19 mouse cellular contexts compared by ENCODE assay signal in genomic region chr17:56780291-56780978, GRCm38 (mm10). TPM values are rescaled to one million over a fixed set of nuclear protein-coding genes. Genes with fewer than 3 reads are reported as not detected.
DNase-seq lines count a peak whose midpoint lies in the region; ATAC-seq lines count a peak whose summit lies in the region.
"Had no signal": no experiment of that assay in that cellular context is flagged by ENCODE, and none has a peak within 500 bp of the region (broad histone marks: within the 10 kb centered on the region; RNA-seq: fewer than 3 reads in every experiment).

No protein-coding gene starts in this region.

- no peak overlapping the region for H3K4me3 ChIP-seq in kidney, embryonic 16.5 days (ENCODE audit: low read length)
- H3K4me3 ChIP-seq in kidney, embryonic 15.5 days (replicated peaks) = no peak overlapping the region
- no peak overlapping the region for H3K4me3 ChIP-seq in liver, embryonic 16.5 days (ENCODE audit: low read depth, low read length)
- H3K4me3 ChIP-seq: forebrain, embryonic 15.5 days; hindbrain, embryonic 12.5 days; limb, embryonic 15.5 days had no signal

- ATAC-seq in kidney, embryonic 16.5 days (ENCODE audit: low FRiP score, low TSS enrichment) = no peak; the same call in 1 of the 2 replicates
- ATAC-seq in kidney, embryonic 15.5 days (replicated peaks; ENCODE audit: low FRiP score) = 0 out of 2 replicates have a peak, but pooled peaks have one; percentile 20
- ATAC-seq in liver, embryonic 16.5 days (ENCODE audit: low read depth) = peak; percentile 50
- ATAC-seq: forebrain, embryonic 15.5 days; midbrain, embryonic 16.5 days had no signal

- 76% methylated on average over 13 of the region's 13 CpGs for WGBS in kidney, embryonic 16.5 days
- WGBS in kidney, embryonic 15.5 days = 79% methylated on average over 13 of the region's 13 CpGs
- 78% methylated on average over 13 of the region's 13 CpGs for WGBS in liver, embryonic 16.5 days (ENCODE audit: insufficient replicate concordance)

- no peaks in the 10 kb centered on the region for H3K27me3 ChIP-seq in kidney, embryonic 16.5 days (ENCODE audit: insufficient read depth, low read length)
- H3K27me3 ChIP-seq in kidney, embryonic 15.5 days = no peaks in the 10 kb centered on the region
- no peaks in the 10 kb centered on the region for H3K27me3 ChIP-seq in liver, embryonic 16.5 days (ENCODE audit: control insufficient read depth, insufficient read depth, low read depth, low read length)
- H3K27me3 ChIP-seq: forebrain, embryonic 15.5 days; hindbrain, embryonic 12.5 days; limb, embryonic 15.5 days had no signal

- H3K9ac ChIP-seq in kidney, embryonic 16.5 days (replicated peaks; ENCODE audit: low read length) = no peak overlapping the region
- no peak overlapping the region for H3K9ac ChIP-seq in kidney, embryonic 15.5 days
- H3K9ac ChIP-seq in liver, embryonic 16.5 days (ENCODE audit: low read depth, low read length) = no peak overlapping the region
- H3K9ac ChIP-seq: forebrain, embryonic 15.5 days; hindbrain, embryonic 12.5 days; limb, embryonic 15.5 days had no signal

- peak; percentile 1 for DNase-seq in gastrocnemius, postnatal 14 days
- no peak for DNase-seq in gastrocnemius, postnatal 10 days
- peak; percentile 70 for DNase-seq in kidney, adult 11 months
- DNase-seq in frontal cortex, postnatal 14 days (ENCODE audit: low spot score in 2 of 2) = no peak
- no peak for DNase-seq in gastrocnemius, adult 8-10 months (ENCODE audit: low spot score in 2 of 2)
- DNase-seq: adrenal gland, adult 8-10 months; cerebellum, adult 11-12 months; cerebellum, postnatal 25 days; layer of hippocampus, adult 9-11 months; lung, postnatal 10 days; thymus, postnatal 25 days had no signal

- H3K9me3 ChIP-seq in kidney, embryonic 16.5 days (ENCODE audit: low read length) = no peaks in the 10 kb centered on the region; the same call in 1 of the 2 replicates
- no peaks in the 10 kb centered on the region for H3K9me3 ChIP-seq in kidney, embryonic 15.5 days (replicated peaks)
- no peaks in the 10 kb centered on the region; the same call in 1 of the 2 replicates for H3K9me3 ChIP-seq in liver, embryonic 16.5 days (replicated peaks; ENCODE audit: control insufficient read depth, low read length)
- H3K9me3 ChIP-seq: forebrain, embryonic 15.5 days; limb, embryonic 15.5 days had no signal

- H3K27ac ChIP-seq in kidney, embryonic 16.5 days (ENCODE audit: low read length) = no peak overlapping the region
- H3K27ac ChIP-seq in kidney, embryonic 15.5 days = no peak overlapping the region
- H3K27ac ChIP-seq in liver, embryonic 16.5 days (ENCODE audit: low read length) = no peak overlapping the region
- H3K27ac ChIP-seq: forebrain, embryonic 15.5 days; hindbrain, embryonic 12.5 days; limb, embryonic 15.5 days had no signal

- 0 out of 2 replicates have a peak, but pooled peaks cover 5% of the 10 kb centered on the region for H3K4me1 ChIP-seq in kidney, embryonic 16.5 days (ENCODE audit: insufficient read depth, low read length)
- H3K4me1 ChIP-seq in kidney, embryonic 15.5 days = 0 out of 2 replicates have a peak, but pooled peaks cover 6% of the 10 kb centered on the region
- H3K4me1 ChIP-seq in liver, embryonic 16.5 days (ENCODE audit: control insufficient read depth, low read depth, low read length) = no peaks in the 10 kb centered on the region; the same call in 1 of the 2 replicates
- H3K4me1 ChIP-seq: forebrain, embryonic 15.5 days; hindbrain, embryonic 12.5 days; limb, embryonic 15.5 days had no signal

- intact Hi-C loops in gastrocnemius, postnatal 14 days (cut with DNase I; ENCODE audit: low total_unique reads) = no loop called here

- H3K36me3 ChIP-seq in kidney, embryonic 16.5 days (ENCODE audit: insufficient read depth, low read length) = no peaks in the 10 kb centered on the region
- peaks cover 12% of the 10 kb centered on the region for H3K36me3 ChIP-seq in kidney, embryonic 15.5 days
- H3K36me3 ChIP-seq in liver, embryonic 16.5 days (ENCODE audit: control insufficient read depth, insufficient read depth) = peaks cover 16% of the 10 kb centered on the region

- no peak overlapping the region for H3K4me2 ChIP-seq in kidney, embryonic 16.5 days (replicated peaks; ENCODE audit: low read depth, low read length)
- H3K4me2 ChIP-seq in kidney, embryonic 15.5 days = no peak overlapping the region
- no peak overlapping the region for H3K4me2 ChIP-seq in liver, embryonic 16.5 days (ENCODE audit: low read depth, low read length)
- H3K4me2 ChIP-seq: forebrain, embryonic 15.5 days; hindbrain, embryonic 12.5 days; limb, embryonic 15.5 days had no signal

RNA-seq across cellular contexts. Expression of gene Prr22, which starts 10.4 kb away (rescaled TPM):
- under 1 TPM in 1 of 2 experiments, not detected in 1; 0.14 TPM for total RNA-seq in gastrocnemius, postnatal 14 days (2021)
- total RNA-seq in gastrocnemius, postnatal 10 days (2021) = under 1 TPM; 0.19 to 0.20 TPM
- 1.6 and 1.8 TPM in 2 replicates for polyA plus RNA-seq in kidney, embryonic 16.5 days (2015; fragmentation: Nextera tagmentation; extraction: Ambion mirVana)
- polyA plus RNA-seq in kidney, embryonic 15.5 days (2015; fragmentation: Nextera tagmentation; extraction: Ambion mirVana) = 1.7 and 1.8 TPM in 2 replicates
- polyA plus RNA-seq in liver, embryonic 16.5 days (2015; fragmentation: Nextera tagmentation; extraction: Ambion mirVana) = 0.42 and 0.44 TPM in 2 replicates
- total RNA-seq in gastrocnemius, adult 8-10 months (2022) = under 1 TPM in 1 of 4 experiments, not detected in 3; 0.12 TPM

RNA-seq across cellular contexts. Expression of gene Dus3l, which starts 15.9 kb away (rescaled TPM):
- 10 to 100 TPM; 12.9 to 13.2 TPM for total RNA-seq in gastrocnemius, postnatal 14 days (2021)
- total RNA-seq in gastrocnemius, postnatal 10 days (2021) = 10 to 100 TPM; 17.3 to 21.1 TPM
- 55.4 and 59.7 TPM in 2 replicates for polyA plus RNA-seq in kidney, embryonic 16.5 days (2015; fragmentation: Nextera tagmentation; extraction: Ambion mirVana)
- polyA plus RNA-seq in kidney, embryonic 15.5 days (2015; fragmentation: Nextera tagmentation; extraction: Ambion mirVana) = 46.5 and 54.6 TPM in 2 replicates
- polyA plus RNA-seq in liver, embryonic 16.5 days (2015; fragmentation: Nextera tagmentation; extraction: Ambion mirVana) = 11.4 and 12.2 TPM in 2 replicates
- total RNA-seq in gastrocnemius, adult 8-10 months (2022) = 10 to 100 TPM; 12.6 to 17.4 (median 15.4) TPM

RNA-seq across cellular contexts. Expression of gene Nrtn, which starts 23.1 kb away (rescaled TPM):
- total RNA-seq in gastrocnemius, postnatal 14 days (2021) = 1 to 10 TPM in 1 of 2 experiments, under 1 TPM in 1; 0.47 to 1.4 TPM
- 1 to 10 TPM in 1 of 2 experiments, under 1 TPM in 1; 0.95 to 1.4 TPM for total RNA-seq in gastrocnemius, postnatal 10 days (2021)
- polyA plus RNA-seq in kidney, embryonic 16.5 days (2015; fragmentation: Nextera tagmentation; extraction: Ambion mirVana) = 5.4 and 5.8 TPM in 2 replicates
- polyA plus RNA-seq in kidney, embryonic 15.5 days (2015; fragmentation: Nextera tagmentation; extraction: Ambion mirVana) = 6.5 and 7.1 TPM in 2 replicates
- polyA plus RNA-seq in liver, embryonic 16.5 days (2015; fragmentation: Nextera tagmentation; extraction: Ambion mirVana) = 0.49 and 1.0 TPM in 2 replicates
- total RNA-seq in gastrocnemius, adult 8-10 months (2022) = 1 to 10 TPM; 1.9 to 5.0 (median 3.5) TPM
- total RNA-seq: megakaryocyte, adult 5-6 weeks had no signal

RNA-seq across cellular contexts. Expression of gene Rfx2, which starts 50.4 kb away (rescaled TPM):
- total RNA-seq in gastrocnemius, postnatal 14 days (2021) = 1 to 10 TPM; 3.3 to 4.7 TPM
- total RNA-seq in gastrocnemius, postnatal 10 days (2021) = 1 to 10 TPM; 2.6 to 5.5 TPM
- polyA plus RNA-seq in kidney, embryonic 16.5 days (2015; fragmentation: Nextera tagmentation; extraction: Ambion mirVana) = 3.4 and 4.4 TPM in 2 replicates
- 3.7 and 4.1 TPM in 2 replicates for polyA plus RNA-seq in kidney, embryonic 15.5 days (2015; fragmentation: Nextera tagmentation; extraction: Ambion mirVana)
- polyA plus RNA-seq in liver, embryonic 16.5 days (2015; fragmentation: Nextera tagmentation; extraction: Ambion mirVana) = 12.4 and 12.6 TPM in 2 replicates
- total RNA-seq in gastrocnemius, adult 8-10 months (2022) = 1 to 10 TPM; 1.8 to 3.6 (median 2.5) TPM

Comparison
In these comparisons a context has a peak if more than half of its experiments do, and no peak if none do; other contexts are left out.
1. DNase-seq: peak in gastrocnemius, postnatal 14 days (single experiment) and kidney, adult 11 months (single experiment); none in gastrocnemius, postnatal 10 days (single experiment), frontal cortex, postnatal 14 days (0 of 2) and gastrocnemius, adult 8-10 months (0 of 2).